Mouse (Mus musculus) stomach, postnatal 0 days (tissue): ENCODE results near the gene Alpk1.

ENCODE experiments used
- CTCF ChIP-seq: IDR thresholded peaks from 2 replicates; pipeline ENCODE4 v1.5.1; 2016; ENCODE audit warnings: antibody characterized with exemption, low read depth, mild to moderate bottlenecking, moderate library complexity
- EP300 ChIP-seq: optimal IDR thresholded peaks from 2 replicates; pipeline ENCODE3; 2016; ENCODE audit warnings: antibody characterized with exemption

DNA sequence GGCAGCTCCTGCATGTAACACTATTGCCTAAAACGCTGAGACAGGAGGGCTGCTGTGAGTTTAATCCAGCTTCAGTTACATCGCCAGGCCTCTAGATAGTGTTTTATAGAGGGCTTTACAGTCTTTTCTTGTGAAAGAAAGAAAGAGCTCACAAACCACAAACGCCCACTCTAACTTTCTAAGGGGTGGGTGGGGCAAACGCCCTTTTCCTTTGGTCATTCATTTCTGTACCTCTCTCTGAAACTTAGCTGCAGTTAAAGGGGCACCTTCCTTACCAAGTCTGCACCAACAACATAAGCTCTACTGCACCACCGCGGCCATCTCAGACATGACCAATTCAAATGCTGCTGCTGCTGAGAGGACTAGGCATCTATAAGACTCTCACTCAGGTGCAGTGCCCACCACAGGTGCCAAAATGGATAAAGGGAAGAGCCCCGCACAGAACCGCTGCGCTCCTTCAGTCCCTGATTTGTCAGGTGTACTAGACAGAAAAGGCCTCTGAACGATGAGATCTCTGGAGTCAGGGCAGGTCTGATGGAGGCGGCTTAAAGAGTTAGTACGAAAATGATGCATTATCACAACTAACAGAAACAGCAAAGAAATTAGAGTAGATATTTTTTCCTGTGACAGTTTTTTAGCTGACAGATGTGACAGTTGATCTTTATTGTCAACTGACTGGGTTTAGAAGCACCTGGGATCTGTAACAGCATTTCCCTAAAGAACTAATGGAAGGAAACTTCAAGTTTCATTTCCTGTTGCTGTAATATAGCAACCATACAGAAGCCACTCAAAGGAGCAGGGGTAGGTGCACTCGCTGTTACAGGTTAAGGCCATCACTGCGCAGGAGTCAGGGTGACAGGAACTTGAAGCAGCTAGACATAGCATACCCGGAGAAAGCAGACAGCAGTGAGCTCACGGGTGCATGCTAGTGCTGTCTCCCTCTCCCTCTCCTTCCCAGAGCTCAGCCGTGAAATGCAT, 43.8 kb upstream of the Alpk1 start:
- TF ChIP-seq CTCF (no peak), EP300 (no peak)
